Mouse (Mus musculus): ENCODE results near the gene Zmynd8. TPM values are rescaled to one million over a fixed set of nuclear protein-coding genes. Genes with fewer than 3 reads are reported as not detected.

Gene Zmynd8
- polyA plus RNA-seq, 1 experiment from 2014 or later, result 54.5 TPM

- Histone ChIP-seq H3K36me3 (ENCODE audit: control insufficient read depth, insufficient read depth, low read length) (no peaks in the 10 kb centered on the region), H3K27ac (ENCODE audit: low read depth, low read length) (peak overlapping the region; percentile 98), H3K9ac (ENCODE audit: low read length) (peak overlapping the region; percentile 62), H3K27me3 (ENCODE audit: control insufficient read depth, insufficient read depth, low read length) (no peaks in the 10 kb centered on the region), H3K9me3 (ENCODE audit: control insufficient read depth, low read length) (no peaks in the 10 kb centered on the region), H3K4me2 (ENCODE audit: low read depth) (peak overlapping the region; percentile 74), H3K4me3 (ENCODE audit: low read depth, low read length) (peak overlapping the region; percentile 18; the same call in 1 of the 2 replicates), H3K4me1 (ENCODE audit: control insufficient read depth, insufficient read depth, low read length) (peaks cover 89% of the 10 kb centered on the region)
- DNase-seq (ENCODE audit: low spot score) (peak; percentile 37), ATAC-seq (ENCODE audit: insufficient read depth, low FRiP score, low TSS enrichment) (no peak)
- 9% methylated on average over 16 of the region's 16 CpGs for WGBS
Measured at GRCm38 (mm10) chr2:165879403-165880178, 19.2 kb downstream of the Zmynd8 start.

GRCm38 (mm10) chr2:165878907-165879361 is 19.9 kb downstream of the Zmynd8 start:
- H3K4me3 ChIP-seq (ENCODE audit: low read depth, low read length), result peak overlapping the region; percentile 18
- peak overlapping the region; percentile 62 for H3K9ac ChIP-seq (ENCODE audit: low read length)
- H3K27me3 ChIP-seq (ENCODE audit: control insufficient read depth, insufficient read depth, low read length), result no peaks in the 10 kb centered on the region
- H3K9me3 ChIP-seq (ENCODE audit: control insufficient read depth, low read length), result no peaks in the 10 kb centered on the region
- H3K36me3 ChIP-seq (ENCODE audit: control insufficient read depth, insufficient read depth, low read length), result no peaks in the 10 kb centered on the region
- peak overlapping the region; percentile 98 for H3K27ac ChIP-seq (ENCODE audit: low read depth, low read length)
- ATAC-seq (ENCODE audit: insufficient read depth, low FRiP score, low TSS enrichment), result no peak
- peaks cover 89% of the 10 kb centered on the region for H3K4me1 ChIP-seq (ENCODE audit: control insufficient read depth, insufficient read depth, low read length)
- peak overlapping the region; percentile 74 for H3K4me2 ChIP-seq (ENCODE audit: low read depth)
- peak; percentile 47 for DNase-seq (ENCODE audit: low spot score)
- WGBS, result 23% methylated on average over 8 of the region's 8 CpGs

- DNase-seq (ENCODE audit: low spot score) (no peak), ATAC-seq (ENCODE audit: insufficient read depth, low FRiP score, low TSS enrichment) (no peak)
- Histone ChIP-seq H3K9me3 (ENCODE audit: control insufficient read depth, low read length) (no peaks in the 10 kb centered on the region), H3K4me1 (ENCODE audit: control insufficient read depth, insufficient read depth, low read length) (peaks cover 80% of the 10 kb centered on the region), H3K4me3 (ENCODE audit: low read depth, low read length) (no peak overlapping the region), H3K36me3 (ENCODE audit: control insufficient read depth, insufficient read depth, low read length) (no peaks in the 10 kb centered on the region), H3K9ac (ENCODE audit: low read length) (peak overlapping the region; percentile 43; the same call in 1 of the 2 replicates), H3K27ac (ENCODE audit: low read depth, low read length) (0 out of 2 replicates have a peak overlapping the region, but pooled peaks have one; percentile 39), H3K27me3 (ENCODE audit: control insufficient read depth, insufficient read depth, low read length) (no peaks in the 10 kb centered on the region), H3K4me2 (ENCODE audit: low read depth) (peak overlapping the region; percentile 15; the same call in 1 of the 2 replicates)
- WGBS, result 19% methylated on average over 7 of the region's 10 CpGs
Measured at GRCm38 (mm10) chr2:165878021-165878585, 20.7 kb downstream of the Zmynd8 start.

- H3K36me3 ChIP-seq (ENCODE audit: control insufficient read depth, insufficient read depth, low read length), result no peaks in the 10 kb centered on the region; the same call in 1 of the 2 replicates
- ATAC-seq (ENCODE audit: insufficient read depth, low FRiP score, low TSS enrichment) (no peak), DNase-seq (ENCODE audit: low spot score) (no peak)
- H3K27me3 ChIP-seq (ENCODE audit: control insufficient read depth, insufficient read depth, low read length), result no peaks in the 10 kb centered on the region
- no peak overlapping the region for H3K9ac ChIP-seq (ENCODE audit: low read length)
- peaks cover 71% of the 10 kb centered on the region for H3K4me1 ChIP-seq (ENCODE audit: control insufficient read depth, insufficient read depth, low read length)
- H3K27ac ChIP-seq (ENCODE audit: low read depth, low read length), result no peak overlapping the region; the same call in 1 of the 2 replicates
- H3K9me3 ChIP-seq (ENCODE audit: control insufficient read depth, low read length), result no peaks in the 10 kb centered on the region
- WGBS, result 55% methylated on average over 4 of the region's 4 CpGs
- H3K4me3 ChIP-seq (ENCODE audit: low read depth, low read length), result no peak overlapping the region
- H3K4me2 ChIP-seq (ENCODE audit: low read depth), result peak overlapping the region; percentile 15; the same call in 1 of the 2 replicates
Measured at GRCm38 (mm10) chr2:165877180-165877579, 21.6 kb downstream of the Zmynd8 start.

GRCm38 (mm10) chr2:165876201-165876918 is 22.5 kb downstream of the Zmynd8 start:
- peak overlapping the region; percentile 27; the same call in 1 of the 2 replicates for H3K9ac ChIP-seq (ENCODE audit: low read length)
- no peaks in the 10 kb centered on the region for H3K9me3 ChIP-seq (ENCODE audit: control insufficient read depth, low read length)
- peaks cover 64% of the 10 kb centered on the region for H3K4me1 ChIP-seq (ENCODE audit: control insufficient read depth, insufficient read depth, low read length)
- H3K36me3 ChIP-seq (ENCODE audit: control insufficient read depth, insufficient read depth, low read length), result no peaks in the 10 kb centered on the region; the same call in 1 of the 2 replicates
- DNase-seq (ENCODE audit: low spot score), result no peak
- H3K4me3 ChIP-seq (ENCODE audit: low read depth, low read length), result no peak overlapping the region
- WGBS, result 35% methylated on average over 8 of the region's 8 CpGs
- 0 out of 2 replicates have a peak overlapping the region, but pooled peaks have one; percentile 14 for H3K4me2 ChIP-seq (ENCODE audit: low read depth)
- H3K27me3 ChIP-seq (ENCODE audit: control insufficient read depth, insufficient read depth, low read length), result no peaks in the 10 kb centered on the region
- H3K27ac ChIP-seq (ENCODE audit: low read depth, low read length), result peak overlapping the region; percentile 94
- no peak for ATAC-seq (ENCODE audit: insufficient read depth, low FRiP score, low TSS enrichment)

GRCm38 (mm10) chr2:165875406-165875955 is 23.3 kb downstream of the Zmynd8 start:
- peaks cover 61% of the 10 kb centered on the region for H3K4me1 ChIP-seq (ENCODE audit: control insufficient read depth, insufficient read depth, low read length)
- H3K9me3 ChIP-seq (ENCODE audit: control insufficient read depth, low read length), result no peaks in the 10 kb centered on the region
- peak overlapping the region; percentile 33 for H3K4me2 ChIP-seq (ENCODE audit: low read depth)
- ATAC-seq (ENCODE audit: insufficient read depth, low FRiP score, low TSS enrichment) (no peak; the same call in 1 of the 2 replicates), DNase-seq (ENCODE audit: low spot score) (no peak)
- 10% methylated on average over 13 of the region's 13 CpGs for WGBS
- peak overlapping the region; percentile 52 for H3K9ac ChIP-seq (ENCODE audit: low read length)
- no peak overlapping the region for H3K4me3 ChIP-seq (ENCODE audit: low read depth, low read length)
- H3K36me3 ChIP-seq (ENCODE audit: control insufficient read depth, insufficient read depth, low read length), result no peaks in the 10 kb centered on the region; the same call in 1 of the 2 replicates
- H3K27me3 ChIP-seq (ENCODE audit: control insufficient read depth, insufficient read depth, low read length), result no peaks in the 10 kb centered on the region
- peak overlapping the region; percentile 94 for H3K27ac ChIP-seq (ENCODE audit: low read depth, low read length)

- H3K4me1 ChIP-seq (ENCODE audit: control insufficient read depth, insufficient read depth, low read length), result peaks cover 53% of the 10 kb centered on the region
- DNase-seq (ENCODE audit: low spot score) (peak; percentile 78), ATAC-seq (ENCODE audit: insufficient read depth, low FRiP score, low TSS enrichment) (peak; percentile 76)
- H3K9ac ChIP-seq (ENCODE audit: low read length), result peak overlapping the region; percentile 52
- H3K4me2 ChIP-seq (ENCODE audit: low read depth), result peak overlapping the region; percentile 33
- H3K4me3 ChIP-seq (ENCODE audit: low read depth, low read length), result no peak overlapping the region
- no peaks in the 10 kb centered on the region; the same call in 1 of the 2 replicates for H3K36me3 ChIP-seq (ENCODE audit: control insufficient read depth, insufficient read depth, low read length)
- H3K27me3 ChIP-seq (ENCODE audit: control insufficient read depth, insufficient read depth, low read length), result no peaks in the 10 kb centered on the region
- H3K9me3 ChIP-seq (ENCODE audit: control insufficient read depth, low read length), result no peaks in the 10 kb centered on the region
- 12% methylated on average over 13 of the region's 13 CpGs for WGBS
- peak overlapping the region; percentile 94 for H3K27ac ChIP-seq (ENCODE audit: low read depth, low read length)
Measured at GRCm38 (mm10) chr2:165874461-165875339, 24.1 kb downstream of the Zmynd8 start.

Measured in neural tube, embryonic 11.5 days (tissue).